Mouse (Mus musculus) induced T-regulatory cell, adult 2 months (primary cell): Measurements from ENCODE around the gene Mier2.
A peak's percentile ranks its signal among the peaks of the same experiment; 100 is the strongest.

Experiments
- DNase-seq: peaks from one replicate; pipeline ENCODE4 v3.0.0-alpha.2; 2012; ENCODE audit warnings: low read depth

Gene Mier2

GRCm38 (mm10) chr10:79554330-79555237 is at the start of gene Mier2:
Gene Mier2 (minus strand): TSS chr10:79555199.
- DNase-seq, result peak; percentile 88

GRCm38 (mm10) chr10:79597936-79598230 is 42.9 kb upstream of the Mier2 start:
- DNase-seq, result no peak

- no peak for DNase-seq
Observed at GRCm38 (mm10) chr10:79597051-79597935, 42.3 kb upstream of the Mier2 start.

GRCm38 (mm10) chr10:79595590-79595929 is 40.6 kb upstream of the Mier2 start:
- DNase-seq, result no peak

- DNase-seq, result peak; percentile 67
Observed at GRCm38 (mm10) chr10:79594872-79595589, 40.0 kb upstream of the Mier2 start.

GRCm38 (mm10) chr10:79594111-79594510 is 39.1 kb upstream of the Mier2 start:
- no peak for DNase-seq

GRCm38 (mm10) chr10:79590702-79591101 is 35.7 kb upstream of the Mier2 start:
- DNase-seq, result no peak

- DNase-seq, result no peak
Observed at GRCm38 (mm10) chr10:79587752-79588126, 32.7 kb upstream of the Mier2 start.

- DNase-seq, result no peak
Observed at GRCm38 (mm10) chr10:79587061-79587751, 32.2 kb upstream of the Mier2 start, which contains the start of gene Theg. Gene Theg (minus strand): TSS chr10:79587331.

- DNase-seq, result no peak
Observed at GRCm38 (mm10) chr10:79586243-79586642, 31.2 kb upstream of the Mier2 start.

- no peak for DNase-seq
Observed at GRCm38 (mm10) chr10:79585723-79586122, 30.7 kb upstream of the Mier2 start.

- DNase-seq, result no peak
Observed at GRCm38 (mm10) chr10:79585136-79585535, 30.1 kb upstream of the Mier2 start.

- no peak for DNase-seq
Observed at GRCm38 (mm10) chr10:79584426-79584825, 29.4 kb upstream of the Mier2 start.

GRCm38 (mm10) chr10:79584021-79584420 is 29.0 kb upstream of the Mier2 start:
- no peak for DNase-seq

- DNase-seq, result no peak
Observed at GRCm38 (mm10) chr10:79581501-79581900, 26.5 kb upstream of the Mier2 start.

- DNase-seq, result peak; percentile 62
Observed at GRCm38 (mm10) chr10:79580811-79581210, 25.8 kb upstream of the Mier2 start.

GRCm38 (mm10) chr10:79580356-79580755 is 25.4 kb upstream of the Mier2 start:
- no peak for DNase-seq

GRCm38 (mm10) chr10:79579781-79580180 is 24.8 kb upstream of the Mier2 start:
- no peak for DNase-seq

- DNase-seq, result no peak
Observed at GRCm38 (mm10) chr10:79578891-79579290, 23.9 kb upstream of the Mier2 start.

- DNase-seq, result no peak
Observed at GRCm38 (mm10) chr10:79578276-79578675, 23.3 kb upstream of the Mier2 start.

GRCm38 (mm10) chr10:79577376-79577775 is 22.4 kb upstream of the Mier2 start:
- DNase-seq, result no peak

GRCm38 (mm10) chr10:79575754-79576153 is 20.8 kb upstream of the Mier2 start:
- DNase-seq, result no peak
